Mouse (Mus musculus) stomach, adult 2 months (tissue): ENCODE data around the gene Plppr3. TPM values are rescaled to one million over a fixed set of nuclear protein-coding genes. Genes with fewer than 3 reads are reported as not detected.

ENCODE experiments used
- polyA plus RNA-seq: library from polyadenylated mRNA; depleted of rRNA; stranded (reverse); fragments of >200 nt; gene quantifications from 2 replicates; pipeline ENCODE4 v1.2.3, GENCODE M21; 2012; rRNA removed

Gene Plppr3
- polyA plus RNA-seq, result 1.6 and 2.0 TPM in 2 replicates

GRCm38 (mm10) chr10:79874290-79874862 is at the start of gene Plppr3, which contains the start of gene Prtn3:
Plppr3 (minus strand) TSS chr10:79874634.
Prtn3 (plus strand) TSS chr10:79874476.

GRCm38 (mm10) chr10:79920958-79921535 is 46.6 kb upstream of the Plppr3 start, which contains the start of gene R3hdm4:
R3hdm4 (minus strand) TSS chr10:79921208.

GRCm38 (mm10) chr10:79916808-79917531 is 42.5 kb upstream of the Plppr3 start, which contains the start of gene Kiss1r:
Kiss1r (plus strand) TSS chr10:79916971.

GRCm38 (mm10) chr10:79910556-79910955 is 36.1 kb upstream of the Plppr3 start, which contains the start of gene Gm26602:
Gm26602 (plus strand) TSS chr10:79910856.

GRCm38 (mm10) chr10:79908167-79909091 is 34.0 kb upstream of the Plppr3 start, which contains the start of gene Med16:
Med16 (minus strand) TSS chr10:79908923.

GRCm38 (mm10) chr10:79890670-79891069 is 16.2 kb upstream of the Plppr3 start, which contains the start of gene Cfd:
Cfd (plus strand) TSS chr10:79890853.

GRCm38 (mm10) chr10:79886054-79886453 is 11.6 kb upstream of the Plppr3 start, which contains the start of gene Elane:
Elane (plus strand) TSS chr10:79886247.

GRCm38 (mm10) chr10:79853860-79854795 is 20.3 kb downstream of the Plppr3 start, which contains the start of gene Ptbp1:
Ptbp1 (plus strand) TSS chr10:79854427.

GRCm38 (mm10) chr10:79820782-79821181 is 53.7 kb downstream of the Plppr3 start, which contains the start of gene Misp:
Misp (plus strand) TSS chr10:79820989.

Other genes with a start within 250 kb of the Plppr3 start
- gene Shc2, start 236.7 kb downstream of the Plppr3 start, polyA plus RNA-seq, result 1.6 TPM in 2 replicates
- gene Odf3l2, start 228.9 kb downstream of the Plppr3 start, polyA plus RNA-seq, result not detected in 2 replicates
- gene Madcam1, start 210.1 kb downstream of the Plppr3 start, polyA plus RNA-seq, result 2.3 and 3.5 TPM in 2 replicates
- gene Tpgs1, start 205.3 kb downstream of the Plppr3 start, polyA plus RNA-seq, result 46.3 and 70.6 TPM in 2 replicates
- 128 and 187 TPM in 2 replicates for gene Cdc34, start 192.4 kb downstream of the Plppr3 start, polyA plus RNA-seq
- 0.40 and 0.49 TPM in 2 replicates for gene Gzmm, start 185.6 kb downstream of the Plppr3 start, polyA plus RNA-seq
- 297 and 403 TPM in 2 replicates for gene Bsg, start 170.1 kb downstream of the Plppr3 start, polyA plus RNA-seq
- 4.5 and 13.1 TPM in 2 replicates for gene Hcn2, start 158.0 kb downstream of the Plppr3 start, polyA plus RNA-seq
- 31.4 and 34.4 TPM in 2 replicates for gene Polrmt, start 128.1 kb downstream of the Plppr3 start, polyA plus RNA-seq
- gene Fgf22, start 119.6 kb downstream of the Plppr3 start, polyA plus RNA-seq, result 1.4 and 3.3 TPM in 2 replicates
- 95.5 and 175 TPM in 2 replicates for gene Rnf126, start 107.7 kb downstream of the Plppr3 start, polyA plus RNA-seq
- gene Fstl3, start 97.4 kb downstream of the Plppr3 start, polyA plus RNA-seq, result 20.3 and 35.5 TPM in 2 replicates
- 0.06 TPM in 1 of 2 replicates, not detected in the other for gene Prss57, start 83.7 kb downstream of the Plppr3 start, polyA plus RNA-seq
- gene Palm, start 81.1 kb downstream of the Plppr3 start, polyA plus RNA-seq, result 22.1 and 34.0 TPM in 2 replicates
- 27.0 and 27.4 TPM in 2 replicates for gene Misp, start 53.6 kb downstream of the Plppr3 start, polyA plus RNA-seq
- 94.3 and 115 TPM in 2 replicates for gene Ptbp1, start 20.2 kb downstream of the Plppr3 start, polyA plus RNA-seq
- gene Prtn3, start 158 bp downstream of the Plppr3 start, polyA plus RNA-seq, result 0.53 and 0.74 TPM in 2 replicates
- 0.06 TPM in 1 of 2 replicates, not detected in the other for gene Elane, start 11.6 kb upstream of the Plppr3 start, polyA plus RNA-seq
- 72.2 and 178 TPM in 2 replicates for gene Cfd, start 16.2 kb upstream of the Plppr3 start, polyA plus RNA-seq
- gene Med16, start 34.3 kb upstream of the Plppr3 start, polyA plus RNA-seq, result 32.6 and 42.6 TPM in 2 replicates
- not detected in 2 replicates for gene Gm26602, start 36.2 kb upstream of the Plppr3 start, polyA plus RNA-seq
- gene Kiss1r, start 42.3 kb upstream of the Plppr3 start, polyA plus RNA-seq, result 7.4 and 9.7 TPM in 2 replicates
- gene R3hdm4, start 46.6 kb upstream of the Plppr3 start, polyA plus RNA-seq, result 255 and 260 TPM in 2 replicates
- 7.4 and 10.0 TPM in 2 replicates for gene Arid3a, start 52.4 kb upstream of the Plppr3 start, polyA plus RNA-seq
- 24.7 and 30.0 TPM in 2 replicates for gene Wdr18, start 85.5 kb upstream of the Plppr3 start, polyA plus RNA-seq
- 0.12 TPM in 1 of 2 replicates, not detected in the other for gene Grin3b, start 96.1 kb upstream of the Plppr3 start, polyA plus RNA-seq
- gene Tmem259, start 109.7 kb upstream of the Plppr3 start, polyA plus RNA-seq, result 256 and 400 TPM in 2 replicates
- gene Cnn2, start 114.0 kb upstream of the Plppr3 start, polyA plus RNA-seq, result 68.4 and 74.9 TPM in 2 replicates
- gene Abca7, start 121.9 kb upstream of the Plppr3 start, polyA plus RNA-seq, result 14.0 and 17.3 TPM in 2 replicates
- 6.0 and 9.1 TPM in 2 replicates for gene Arhgap45, start 142.0 kb upstream of the Plppr3 start, polyA plus RNA-seq
- gene Polr2e, start 165.2 kb upstream of the Plppr3 start, polyA plus RNA-seq, result 51.4 and 57.1 TPM in 2 replicates
- gene Gpx4, start 172.5 kb upstream of the Plppr3 start, polyA plus RNA-seq, result 404 and 629 TPM in 2 replicates
- 25.7 and 25.9 TPM in 2 replicates for gene Sbno2, start 230.9 kb upstream of the Plppr3 start, polyA plus RNA-seq
- gene Stk11, start 241.2 kb upstream of the Plppr3 start, polyA plus RNA-seq, result 89.6 and 104 TPM in 2 replicates